Mouse (Mus musculus) liver, postnatal 0 days (tissue): ENCODE measurements around the gene Gm9999. TPM values are rescaled to one million over a fixed set of nuclear protein-coding genes. Genes with fewer than 3 reads are reported as not detected.
A peak's percentile ranks its signal among the peaks of the same experiment; 100 is the strongest.

Source experiments
- ATAC-seq: fragments of 200-750 bp; cut with Nextera tagmentation; 2 replicates; pipeline ENCODE4 v1.8.0; 2017; ENCODE audit warnings: mild to moderate bottlenecking, moderate library complexity
- DNase-seq: peaks from one replicate; pipeline ENCODE4 v3.0.0-alpha.2; 2016
- H3K27ac ChIP-seq: fragments of 300-500 bp; sonication (generic); 2 replicates; pipeline ENCODE4 v1.5.1; 2014; ENCODE audit warnings: antibody characterized with exemption, moderate library complexity, mild to moderate bottlenecking, low read depth
- H3K27me3 ChIP-seq: fragments of 300-500 bp; sonication (generic); 2 replicates; pipeline ENCODE4 v1.6.1; 2014; ENCODE audit warnings: low read length, control low read depth, mixed read lengths; ENCODE audit not compliant: insufficient read depth
- H3K36me3 ChIP-seq: fragments of 300-500 bp; sonication (generic); replicated peaks from 2 replicates; pipeline ENCODE4 v1.6.1; 2014; ENCODE audit warnings: mild to moderate bottlenecking, control low read depth, low read length, moderate library complexity, mixed read lengths; ENCODE audit not compliant: insufficient read depth
- H3K4me1 ChIP-seq: fragments of 300-500 bp; sonication (generic); 2 replicates; pipeline ENCODE4 v1.6.1; 2014; ENCODE audit warnings: antibody characterized with exemption, mild to moderate bottlenecking, control low read depth; ENCODE audit not compliant: insufficient read depth
- H3K4me2 ChIP-seq: fragments of 300-500 bp; sonication (generic); 2 replicates; pipeline ENCODE4 v1.6.1; 2014; ENCODE audit warnings: low read depth, mild to moderate bottlenecking, low read length, moderate library complexity, mixed read lengths
- H3K4me3 ChIP-seq: fragments of 300-500 bp; sonication (generic); 2 replicates; pipeline ENCODE4 v1.5.1; 2014; ENCODE audit warnings: low read depth, low read length
- H3K9ac ChIP-seq: fragments of 300-500 bp; sonication (generic); replicated peaks from 2 replicates; pipeline ENCODE4 v1.6.1; 2014; ENCODE audit warnings: mild to moderate bottlenecking, moderate library complexity
- H3K9me3 ChIP-seq: fragments of 300-500 bp; sonication (generic); 2 replicates; pipeline ENCODE4 v1.6.1; 2016; ENCODE audit warnings: mild to moderate bottlenecking, control low read depth, low read length, mixed read lengths
- CTCF ChIP-seq: sonication (generic); IDR thresholded peaks from 2 replicates; pipeline ENCODE4 v1.5.1; 2016; ENCODE audit warnings: antibody characterized with exemption, low read depth
- EP300 ChIP-seq: IDR thresholded peaks from 2 replicates; pipeline ENCODE4 v1.6.1; 2016; ENCODE audit warnings: antibody characterized with exemption, low read depth, mild to moderate bottlenecking
- WGBS: fragments of 180-500 bp; shearing (Covaris S2); extraction: QIAGEN DNeasy Blood & Tissue Kit; methylation state at CpG from one replicate; pipeline ENCODE4 v1.1.7; 2014; ENCODE audit not compliant: insufficient replicate concordance; 5-methylcytosine and 5-hydroxymethylcytosine counted together
- polyA plus RNA-seq: library from polyadenylated mRNA; unstranded; fragments of >200 nt; fragmentation: Nextera tagmentation; extraction: Ambion mirVana; gene quantifications from 2 replicates; pipeline ENCODE4 v1.2.1, GENCODE M21; 2015

The Gm9999 gene
- polyA plus RNA-seq, 1 experiment from 2014 or later: not detected

- DNase-seq (peak; percentile 37), ATAC-seq (0 out of 2 replicates have a peak, but pooled peaks have one; percentile 2)
- TF ChIP-seq CTCF (no peak), EP300 (no peak)
- Histone ChIP-seq H3K9me3 (no peaks in the 10 kb centered on the region), H3K9ac (0 out of 2 replicates have a peak overlapping the region, but pooled peaks have one; percentile 1), H3K4me1 (peaks cover 29% of the 10 kb centered on the region), H3K4me3 (no peak overlapping the region), H3K27me3 (no peaks in the 10 kb centered on the region), H3K36me3 (no peaks in the 10 kb centered on the region), H3K4me2 (peak overlapping the region; percentile 62), H3K27ac (peak overlapping the region; percentile 84)
- whole genome bisulfite sequencing: 40% methylated on average over 10 of the region's 11 CpGs
Measured at GRCm38 (mm10) chr7:47014564-47015389, 31.4 kb downstream of the Gm9999 start.

- TF ChIP-seq CTCF: peak; percentile 86
- peak; percentile 69 for TF ChIP-seq EP300
- WGBS: 7% methylated on average over 6 of the region's 6 CpGs
- ATAC-seq: peak; percentile 96
- Histone ChIP-seq H3K4me3 (no peak overlapping the region), H3K36me3 (no peaks in the 10 kb centered on the region), H3K27me3 (no peaks in the 10 kb centered on the region), H3K4me1 (peaks cover 24% of the 10 kb centered on the region), H3K4me2 (peak overlapping the region; percentile 62), H3K9ac (peak overlapping the region; percentile 1; the same call in 1 of the 2 replicates), H3K27ac (peak overlapping the region; percentile 84), H3K9me3 (no peaks in the 10 kb centered on the region)
- DNase-seq: peak; percentile 89
Measured at GRCm38 (mm10) chr7:47015390-47016065, 32.1 kb downstream of the Gm9999 start.

GRCm38 (mm10) chr7:47016602-47017001 lies 33.2 kb downstream of the Gm9999 start:
- Histone ChIP-seq H3K9me3 (no peaks in the 10 kb centered on the region), H3K4me2 (no peak overlapping the region), H3K9ac (no peak overlapping the region), H3K4me3 (no peak overlapping the region), H3K27ac (no peak overlapping the region), H3K36me3 (no peaks in the 10 kb centered on the region), H3K4me1 (peaks cover 24% of the 10 kb centered on the region), H3K27me3 (0 out of 2 replicates have a peak, but pooled peaks cover 3% of the 10 kb centered on the region)
- TF ChIP-seq CTCF (no peak), EP300 (no peak)
- 72% methylated on average over 3 of the region's 3 CpGs for WGBS
- DNase-seq (no peak), ATAC-seq (no peak)

- TF ChIP-seq EP300 (no peak), CTCF (no peak)
- no peak overlapping the region for H3K4me3 ChIP-seq
- WGBS: 70% methylated on average over 7 of the region's 7 CpGs
- DNase-seq (no peak), ATAC-seq (no peak)
- H3K9ac ChIP-seq: no peak overlapping the region
- H3K27me3 ChIP-seq: 0 out of 2 replicates have a peak, but pooled peaks cover 3% of the 10 kb centered on the region
- H3K36me3 ChIP-seq: no peaks in the 10 kb centered on the region
- peaks cover 24% of the 10 kb centered on the region for H3K4me1 ChIP-seq
- H3K27ac ChIP-seq: no peak overlapping the region
- H3K9me3 ChIP-seq: no peaks in the 10 kb centered on the region
- no peak overlapping the region for H3K4me2 ChIP-seq
Measured at GRCm38 (mm10) chr7:47017146-47017545, 33.8 kb downstream of the Gm9999 start.

GRCm38 (mm10) chr7:47019641-47020040 lies 36.3 kb downstream of the Gm9999 start:
- Histone ChIP-seq H3K4me1 (peaks cover 11% of the 10 kb centered on the region), H3K4me3 (no peak overlapping the region), H3K27ac (no peak overlapping the region), H3K36me3 (no peaks in the 10 kb centered on the region), H3K9me3 (no peaks in the 10 kb centered on the region), H3K9ac (no peak overlapping the region), H3K27me3 (0 out of 2 replicates have a peak, but pooled peaks cover 3% of the 10 kb centered on the region), H3K4me2 (no peak overlapping the region)
- DNase-seq (no peak), ATAC-seq (no peak)
- TF ChIP-seq EP300 (no peak), CTCF (no peak)
- 71% methylated on average over 5 of the region's 5 CpGs for WGBS

- H3K27ac ChIP-seq: no peak overlapping the region
- DNase-seq (no peak), ATAC-seq (no peak)
- H3K27me3 ChIP-seq: 0 out of 2 replicates have a peak, but pooled peaks cover 3% of the 10 kb centered on the region
- no peak overlapping the region for H3K4me3 ChIP-seq
- H3K9ac ChIP-seq: no peak overlapping the region
- TF ChIP-seq CTCF (no peak), EP300 (no peak)
- H3K36me3 ChIP-seq: no peaks in the 10 kb centered on the region
- peaks cover under 1% of the 10 kb centered on the region for H3K4me1 ChIP-seq
- H3K4me2 ChIP-seq: no peak overlapping the region
- 37% methylated on average over 8 of the region's 8 CpGs for WGBS
- H3K9me3 ChIP-seq: no peaks in the 10 kb centered on the region
Measured at GRCm38 (mm10) chr7:47020956-47021355, 37.6 kb downstream of the Gm9999 start.
